In genomic region chr8:122322792-122323191, GRCm38 (mm10) we compare ENCODE assay signal across 12 mouse cellular contexts. TPM values are rescaled to one million over a fixed set of nuclear protein-coding genes. Genes with fewer than 3 reads are reported as not detected.
DNase-seq lines count a peak whose midpoint lies in the region; ATAC-seq and TF ChIP-seq lines count a peak whose summit lies in the region.
"Had no signal": no experiment of that assay in that cellular context is flagged by ENCODE, and none has a peak within 500 bp of the region (broad histone marks: within the 10 kb centered on the region; RNA-seq: fewer than 3 reads in every experiment).

No protein-coding gene starts in this region.

- peaks cover 99% of the 10 kb centered on the region for H3K36me3 ChIP-seq in erythroblast, embryonic 14.5 days (ENCODE audit: control insufficient read depth)
- no peaks in the 10 kb centered on the region for H3K36me3 ChIP-seq in lung, postnatal 0 days (ENCODE audit: insufficient read depth, low read length)
- H3K36me3 ChIP-seq: embryonic facial prominence, embryonic 12.5 days had no signal

- ATAC-seq in erythroblast, adult 5-6 weeks (replicated peaks; ENCODE audit: low FRiP score, poor library complexity, severe bottlenecking): no peak
- ATAC-seq in lung, postnatal 0 days: 0 out of 2 replicates have a peak, but pooled peaks have one; percentile 20
- 0 out of 2 replicates have a peak, but pooled peaks have one; percentile 23 for ATAC-seq in monocyte, adult 5-6 weeks (replicated peaks; ENCODE audit: insufficient number of reproducible peaks, low FRiP score, low TSS enrichment, poor library complexity, severe bottlenecking)

- no peak for TF ChIP-seq CTCF in lung, postnatal 0 days (IDR thresholded peaks at IDR 0.05)

- DNase-seq in lung, postnatal 0 days (ENCODE audit: low spot score): no peak
- no peak for DNase-seq in lung, postnatal 10 days
- peak; percentile 86 for DNase-seq in liver
- no peak for DNase-seq in gastrocnemius, postnatal 10 days
- DNase-seq in thymus, postnatal 4 days: no peak
- DNase-seq: B cell, adult 2 months; kidney, adult 18-20 months had no signal

- no peak overlapping the region for H3K4me2 ChIP-seq in lung, postnatal 0 days (replicated peaks; ENCODE audit: low read depth, low read length)
- H3K4me2 ChIP-seq: embryonic facial prominence, embryonic 12.5 days had no signal

- no peak overlapping the region for H3K9ac ChIP-seq in lung, postnatal 0 days (replicated peaks; ENCODE audit: low read depth)
- H3K9ac ChIP-seq: embryonic facial prominence, embryonic 12.5 days had no signal

- H3K4me1 ChIP-seq in erythroblast, embryonic 14.5 days (ENCODE audit: control insufficient read depth): peaks cover 100% of the 10 kb centered on the region
- no peaks in the 10 kb centered on the region for H3K4me1 ChIP-seq in lung, postnatal 0 days (ENCODE audit: insufficient read depth, low read depth, low read length)

- H3K27me3 ChIP-seq in erythroblast, embryonic 14.5 days (ENCODE audit: control insufficient read depth): no peaks in the 10 kb centered on the region
- H3K27me3 ChIP-seq in lung, postnatal 0 days (replicated peaks; ENCODE audit: insufficient read depth, low read length): no peaks in the 10 kb centered on the region

- H3K27ac ChIP-seq in lung, postnatal 0 days (ENCODE audit: low read length): no peak overlapping the region
- H3K27ac ChIP-seq: embryonic facial prominence, embryonic 12.5 days; left cerebral cortex, adult 2 months had no signal

- WGBS in lung, postnatal 0 days: 27% methylated on average over 11 of the region's 11 CpGs

- no peak for TF ChIP-seq EP300 in lung, postnatal 0 days (IDR thresholded peaks at IDR 0.05)

- no peaks in the 10 kb centered on the region for H3K9me3 ChIP-seq in erythroblast, embryonic 14.5 days (ENCODE audit: control insufficient read depth, low read length)
- H3K9me3 ChIP-seq in lung, postnatal 0 days (ENCODE audit: low read length): no peaks in the 10 kb centered on the region
- H3K9me3 ChIP-seq: embryonic facial prominence, embryonic 12.5 days had no signal

- H3K4me3 ChIP-seq in erythroblast, embryonic 14.5 days (replicated peaks): peak overlapping the region; percentile 58
- no peak overlapping the region for H3K4me3 ChIP-seq in lung, postnatal 0 days (ENCODE audit: low read depth, low read length)
- H3K4me3 ChIP-seq: embryonic facial prominence, embryonic 12.5 days; left cerebral cortex, adult 2 months had no signal

RNA-seq across cellular contexts. Expression of gene Trhr2, which starts 37.8 kb away (rescaled TPM):
- polyA plus RNA-seq in erythroblast, embryonic 14.5 days (2012): not detected in 2 replicates
- total RNA-seq in erythroblast, adult 5-6 weeks (2015; ENCODE audit: low replicate concordance): not detected in 2 replicates
- not detected in 2 replicates for total RNA-seq in erythroblast, adult 5-6 weeks (2017; ENCODE audit: low replicate concordance)
- polyA plus RNA-seq in lung, postnatal 0 days (2015; fragmentation: Nextera tagmentation; extraction: Ambion mirVana): not detected in 2 replicates
- total RNA-seq in monocyte, adult 5-6 weeks (2017): not detected in 3 replicates
- total RNA-seq in gastrocnemius, postnatal 10 days (2021): not detected

RNA-seq across cellular contexts. Expression of gene Zfpm1, which starts 40.9 kb away (rescaled TPM):
- 331 and 361 TPM in 2 replicates for polyA plus RNA-seq in erythroblast, embryonic 14.5 days (2012)
- total RNA-seq in erythroblast, adult 5-6 weeks (2015; ENCODE audit: low replicate concordance): 54.2 and 55.4 TPM in 2 replicates
- total RNA-seq in erythroblast, adult 5-6 weeks (2017; ENCODE audit: low replicate concordance): 196 and 459 TPM in 2 replicates
- 1.5 and 1.7 TPM in 2 replicates for polyA plus RNA-seq in lung, postnatal 0 days (2015; fragmentation: Nextera tagmentation; extraction: Ambion mirVana)
- 7.9 to 23.3 TPM (median 10.3 TPM) in 3 replicates for total RNA-seq in monocyte, adult 5-6 weeks (2017)
- 10 to 100 TPM; 10.6 to 12.8 TPM for total RNA-seq in gastrocnemius, postnatal 10 days (2021)

RNA-seq across cellular contexts. Expression of gene Zc3h18, which starts 53.6 kb away (rescaled TPM):
- 10.0 and 10.5 TPM in 2 replicates for polyA plus RNA-seq in erythroblast, embryonic 14.5 days (2012)
- 10.8 and 14.2 TPM in 2 replicates for total RNA-seq in erythroblast, adult 5-6 weeks (2015; ENCODE audit: low replicate concordance)
- total RNA-seq in erythroblast, adult 5-6 weeks (2017; ENCODE audit: low replicate concordance): 22.2 and 31.5 TPM in 2 replicates
- 20.2 and 22.2 TPM in 2 replicates for polyA plus RNA-seq in lung, postnatal 0 days (2015; fragmentation: Nextera tagmentation; extraction: Ambion mirVana)
- total RNA-seq in monocyte, adult 5-6 weeks (2017): 57.4 to 76.1 TPM (median 69.7 TPM) in 3 replicates
- total RNA-seq in gastrocnemius, postnatal 10 days (2021): 10 to 100 TPM; 23.7 to 27.8 TPM
